Mouse (Mus musculus) hematopoietic stem cell, adult 5-6 weeks (primary cell): ENCODE data around the gene Cxcl14. TPM values are rescaled to one million over a fixed set of nuclear protein-coding genes. Genes with fewer than 3 reads are reported as not detected.

Experiments
- total RNA-seq: library from RNA; stranded (forward); fragments of 172-1452, 232-1000 nt; gene quantifications from 2 replicates; pipeline ENCODE4 v1.2.3, GENCODE M21; 2017

Gene Cxcl14
- total RNA-seq, 1 experiment from 2014 or later = 0.84 TPM

Other genes with a start within 250 kb of the Cxcl14 start
- gene H2afy, start 160.2 kb downstream of the Cxcl14 start, total RNA-seq = 1,843 and 2,010 TPM in 2 replicates
- 5.0 and 9.5 TPM in 2 replicates for gene Tifab, start 117.7 kb downstream of the Cxcl14 start, total RNA-seq
- not detected in 2 replicates for gene Neurog1, start 44.4 kb downstream of the Cxcl14 start, total RNA-seq
- not detected in 2 replicates for gene Gm3045, start 130.0 kb upstream of the Cxcl14 start, total RNA-seq
- 0.38 TPM in 1 of 2 replicates, not detected in the other for gene Slc25a48, start 141.8 kb upstream of the Cxcl14 start, total RNA-seq
- not detected in 2 replicates for gene Il9, start 185.7 kb upstream of the Cxcl14 start, total RNA-seq
- 1.0 and 1.7 TPM in 2 replicates for gene Fbxl21, start 225.9 kb upstream of the Cxcl14 start, total RNA-seq